Mouse (Mus musculus) spleen, adult 2 months (tissue): Measurements from ENCODE around the gene Kat6b. TPM values are rescaled to one million over a fixed set of nuclear protein-coding genes. Genes with fewer than 3 reads are reported as not detected.

Source experiments
- DNase-seq, 2 experiments: peaks; one replicate each; pipeline versions ENCODE4 v3.0.0 to v3.0.0-alpha.2; 2012 to 2021; ENCODE audit warnings: low spot score in 2 of 2, low read depth in 1 of 2
- H3K27ac ChIP-seq: fragments of 200-500 bp; 2 replicates; pipeline ENCODE4 v1.5.1; 2012; ENCODE audit warnings: low read length, inconsistent platforms; ENCODE audit not compliant: insufficient read depth
- H3K27me3 ChIP-seq: fragments of 200-500 bp; 2 replicates; pipeline ENCODE4 v1.6.1; 2012; ENCODE audit warnings: mild to moderate bottlenecking, moderate library complexity, low read length, inconsistent platforms; ENCODE audit not compliant: control insufficient read depth, insufficient read depth
- H3K36me3 ChIP-seq: fragments of 200-500 bp; 2 replicates; pipeline ENCODE4 v1.6.1; 2012; ENCODE audit warnings: mild to moderate bottlenecking, low read length, inconsistent platforms; ENCODE audit not compliant: control insufficient read depth, insufficient read depth
- H3K4me1 ChIP-seq: fragments of 200-500 bp; 2 replicates; pipeline ENCODE4 v1.6.1; 2011; ENCODE audit warnings: inconsistent platforms; ENCODE audit not compliant: control insufficient read depth, insufficient read depth, insufficient read length
- H3K4me3 ChIP-seq: fragments of 200-500 bp; 2 replicates; pipeline ENCODE4 v1.5.1; 2011; ENCODE audit warnings: mild to moderate bottlenecking, inconsistent platforms; ENCODE audit not compliant: insufficient read depth, insufficient read length; ENCODE audit errors: extremely low read depth
- CTCF ChIP-seq: fragments of 200-500 bp; IDR thresholded peaks from 2 replicates; pipeline ENCODE4 v1.5.1; 2011; ENCODE audit warnings: mild to moderate bottlenecking, inconsistent platforms; ENCODE audit not compliant: insufficient read depth, insufficient read length, insufficient replicate concordance; ENCODE audit errors: extremely low read depth
- POLR2A ChIP-seq: fragments of 200-500 bp; IDR thresholded peaks from 2 replicates; pipeline ENCODE4 v1.6.1; 2011; ENCODE audit warnings: low read depth, low read length, inconsistent platforms
- WGBS: fragments of 180-500 bp; shearing (Covaris S2); methylation state at CpG from one replicate; pipeline ENCODE4 v1.1.7; 2018; 5-methylcytosine and 5-hydroxymethylcytosine counted together
- polyA plus RNA-seq: library from polyadenylated mRNA; depleted of rRNA; stranded (reverse); fragments of >200 nt; gene quantifications from 2 replicates; pipeline ENCODE4 v1.2.3, GENCODE M21; 2012

Kat6b gene
- polyA plus RNA-seq, 1 experiment: 6.1 TPM

GRCm38 (mm10) chr14:21685411-21686146 is 204.3 kb downstream of the Kat6b start:
- no peaks in the 10 kb centered on the region for H3K27me3 ChIP-seq
- no peak overlapping the region for H3K27ac ChIP-seq
- no peak overlapping the region for H3K4me3 ChIP-seq
- no peak for TF ChIP-seq CTCF
- TF ChIP-seq POLR2A: no peak
- DNase-seq: no peak
- H3K4me1 ChIP-seq: peaks cover 2% of the 10 kb centered on the region; the same call in 1 of the 2 replicates
- no peaks in the 10 kb centered on the region for H3K36me3 ChIP-seq
- WGBS: 91% methylated on average over 10 of the region's 10 CpGs

GRCm38 (mm10) chr14:21686376-21687279 is 205.4 kb downstream of the Kat6b start:
- DNase-seq: no peak
- Histone ChIP-seq H3K27me3 (no peaks in the 10 kb centered on the region), H3K27ac (no peak overlapping the region), H3K4me1 (peaks cover 2% of the 10 kb centered on the region; the same call in 1 of the 2 replicates), H3K36me3 (no peaks in the 10 kb centered on the region), H3K4me3 (no peak overlapping the region)
- WGBS: 76% methylated on average over 49 of the region's 49 CpGs
- TF ChIP-seq POLR2A (no peak), CTCF (no peak)

GRCm38 (mm10) chr14:21691070-21691469 is 209.8 kb downstream of the Kat6b start:
- no peaks in the 10 kb centered on the region for H3K36me3 ChIP-seq
- no peak overlapping the region for H3K27ac ChIP-seq
- peaks cover 2% of the 10 kb centered on the region; the same call in 1 of the 2 replicates for H3K4me1 ChIP-seq
- 83% methylated on average over 3 of the region's 3 CpGs for WGBS
- DNase-seq: no peak
- no peak overlapping the region for H3K4me3 ChIP-seq
- no peak for TF ChIP-seq CTCF
- no peak for TF ChIP-seq POLR2A
- no peaks in the 10 kb centered on the region for H3K27me3 ChIP-seq

- Histone ChIP-seq H3K4me3 (no peak overlapping the region), H3K27me3 (no peaks in the 10 kb centered on the region), H3K27ac (no peak overlapping the region), H3K36me3 (no peaks in the 10 kb centered on the region), H3K4me1 (no peaks in the 10 kb centered on the region)
- 82% methylated on average over 6 of the region's 6 CpGs for WGBS
- no peak for DNase-seq
- no peak for TF ChIP-seq CTCF
- TF ChIP-seq POLR2A: no peak
These were observed 213.8 kb downstream of the Kat6b start for GRCm38 (mm10) chr14:21695020-21695419.

GRCm38 (mm10) chr14:21696186-21696830 is 215.1 kb downstream of the Kat6b start:
- H3K4me3 ChIP-seq: no peak overlapping the region
- no peaks in the 10 kb centered on the region for H3K27me3 ChIP-seq
- WGBS: 87% methylated on average over 7 of the region's 7 CpGs
- DNase-seq: no peak
- no peaks in the 10 kb centered on the region for H3K4me1 ChIP-seq
- no peak for TF ChIP-seq POLR2A
- no peak for TF ChIP-seq CTCF
- H3K27ac ChIP-seq: no peak overlapping the region
- no peaks in the 10 kb centered on the region for H3K36me3 ChIP-seq

- 91% methylated on average over 8 of the region's 8 CpGs for WGBS
- H3K4me3 ChIP-seq: no peak overlapping the region
- H3K4me1 ChIP-seq: no peaks in the 10 kb centered on the region
- no peaks in the 10 kb centered on the region for H3K36me3 ChIP-seq
- no peak for DNase-seq
- H3K27me3 ChIP-seq: no peaks in the 10 kb centered on the region
- no peak overlapping the region for H3K27ac ChIP-seq
- TF ChIP-seq POLR2A: no peak
- TF ChIP-seq CTCF: no peak
These were observed 221.5 kb downstream of the Kat6b start for GRCm38 (mm10) chr14:21702691-21703090.
